Mouse (Mus musculus): Measurements from ENCODE around the gene Ptprcap. TPM values are rescaled to one million over a fixed set of nuclear protein-coding genes. Genes with fewer than 3 reads are reported as not detected.

The Ptprcap gene
- polyA plus RNA-seq, 1 experiment from 2014 or later = 13.5 TPM

Other genes with a start within 250 kb of the Ptprcap start
- gene Tcirg1, start 246.5 kb upstream of the Ptprcap start, polyA plus RNA-seq (2015; fragmentation: Nextera tagmentation; extraction: Ambion mirVana) = 46.6 and 53.1 TPM in 2 replicates
- 303 and 306 TPM in 2 replicates for gene Ndufs8, start 240.8 kb upstream of the Ptprcap start, polyA plus RNA-seq (2015; fragmentation: Nextera tagmentation; extraction: Ambion mirVana)
- 3.5 and 4.6 TPM in 2 replicates for gene Aldh3b1, start 223.8 kb upstream of the Ptprcap start, polyA plus RNA-seq (2015; fragmentation: Nextera tagmentation; extraction: Ambion mirVana)
- 18.4 and 22.3 TPM in 2 replicates for gene Unc93b1, start 218.4 kb upstream of the Ptprcap start, polyA plus RNA-seq (2015; fragmentation: Nextera tagmentation; extraction: Ambion mirVana)
- gene Aldh3b3, start 195.0 kb upstream of the Ptprcap start, polyA plus RNA-seq (2015; fragmentation: Nextera tagmentation; extraction: Ambion mirVana) = 0.11 and 0.13 TPM in 2 replicates
- 1.3 and 1.5 TPM in 2 replicates for gene Aldh3b2, start 181.3 kb upstream of the Ptprcap start, polyA plus RNA-seq (2015; fragmentation: Nextera tagmentation; extraction: Ambion mirVana)
- 11.1 and 12.5 TPM in 2 replicates for gene Acy3, start 167.0 kb upstream of the Ptprcap start, polyA plus RNA-seq (2015; fragmentation: Nextera tagmentation; extraction: Ambion mirVana)
- gene Tbx10, start 160.9 kb upstream of the Ptprcap start, polyA plus RNA-seq (2015; fragmentation: Nextera tagmentation; extraction: Ambion mirVana) = not detected in 2 replicates
- 25.9 and 28.0 TPM in 2 replicates for gene Nudt8, start 153.0 kb upstream of the Ptprcap start, polyA plus RNA-seq (2015; fragmentation: Nextera tagmentation; extraction: Ambion mirVana)
- 2.3 and 2.4 TPM in 2 replicates for gene Gm49405, start 153.0 kb upstream of the Ptprcap start, polyA plus RNA-seq (2015; fragmentation: Nextera tagmentation; extraction: Ambion mirVana)
- 3.6 and 4.9 TPM in 2 replicates for gene Doc2g, start 150.3 kb upstream of the Ptprcap start, polyA plus RNA-seq (2015; fragmentation: Nextera tagmentation; extraction: Ambion mirVana)
- 191 and 199 TPM in 2 replicates for gene Ndufv1, start 140.8 kb upstream of the Ptprcap start, polyA plus RNA-seq (2015; fragmentation: Nextera tagmentation; extraction: Ambion mirVana)
- 470 and 486 TPM in 2 replicates for gene Gstp1, start 115.6 kb upstream of the Ptprcap start, polyA plus RNA-seq (2015; fragmentation: Nextera tagmentation; extraction: Ambion mirVana)
- gene Gstp2, start 107.6 kb upstream of the Ptprcap start, polyA plus RNA-seq (2015; fragmentation: Nextera tagmentation; extraction: Ambion mirVana) = 3.9 and 5.2 TPM in 2 replicates
- 0.22 and 0.83 TPM in 2 replicates for gene Gstp3, start 94.0 kb upstream of the Ptprcap start, polyA plus RNA-seq (2015; fragmentation: Nextera tagmentation; extraction: Ambion mirVana)
- gene Cabp2, start 72.0 kb upstream of the Ptprcap start, polyA plus RNA-seq (2015; fragmentation: Nextera tagmentation; extraction: Ambion mirVana) = not detected in 2 replicates
- 100 and 103 TPM in 2 replicates for gene Cdk2ap2, start 56.4 kb upstream of the Ptprcap start, polyA plus RNA-seq (2015; fragmentation: Nextera tagmentation; extraction: Ambion mirVana)
- gene Pitpnm1, start 53.6 kb upstream of the Ptprcap start, polyA plus RNA-seq (2015; fragmentation: Nextera tagmentation; extraction: Ambion mirVana) = 12.5 and 13.8 TPM in 2 replicates
- gene Aip, start 27.7 kb upstream of the Ptprcap start, polyA plus RNA-seq (2015; fragmentation: Nextera tagmentation; extraction: Ambion mirVana) = 104 and 106 TPM in 2 replicates
- gene Gpr152, start 13.8 kb upstream of the Ptprcap start, polyA plus RNA-seq (2015; fragmentation: Nextera tagmentation; extraction: Ambion mirVana) = not detected in 2 replicates
- 0.11 TPM in 1 of 2 replicates, not detected in the other for gene Cabp4, start 9.6 kb upstream of the Ptprcap start, polyA plus RNA-seq (2015; fragmentation: Nextera tagmentation; extraction: Ambion mirVana)
- 157 and 168 TPM in 2 replicates for gene Coro1b, start 5.0 kb upstream of the Ptprcap start, polyA plus RNA-seq (2015; fragmentation: Nextera tagmentation; extraction: Ambion mirVana)
- gene Rps6kb2, start 9.8 kb downstream of the Ptprcap start, polyA plus RNA-seq (2015; fragmentation: Nextera tagmentation; extraction: Ambion mirVana) = 45.0 and 49.4 TPM in 2 replicates
- 2.4 and 2.8 TPM in 2 replicates for gene Carns1, start 21.9 kb downstream of the Ptprcap start, polyA plus RNA-seq (2015; fragmentation: Nextera tagmentation; extraction: Ambion mirVana)
- gene Tbc1d10c, start 37.7 kb downstream of the Ptprcap start, polyA plus RNA-seq (2015; fragmentation: Nextera tagmentation; extraction: Ambion mirVana) = 2.5 and 6.7 TPM in 2 replicates
- gene Ppp1ca, start 38.5 kb downstream of the Ptprcap start, polyA plus RNA-seq (2015; fragmentation: Nextera tagmentation; extraction: Ambion mirVana) = 974 TPM in 2 replicates
- gene Rad9a, start 48.1 kb downstream of the Ptprcap start, polyA plus RNA-seq (2015; fragmentation: Nextera tagmentation; extraction: Ambion mirVana) = 32.5 and 34.7 TPM in 2 replicates
- 4.7 and 5.5 TPM in 2 replicates for gene Clcf1, start 60.6 kb downstream of the Ptprcap start, polyA plus RNA-seq (2015; fragmentation: Nextera tagmentation; extraction: Ambion mirVana)
- not detected in 2 replicates for gene AC109138.7, start 60.8 kb downstream of the Ptprcap start, polyA plus RNA-seq (2015; fragmentation: Nextera tagmentation; extraction: Ambion mirVana)
- 27.6 and 32.4 TPM in 2 replicates for gene Pold4, start 78.3 kb downstream of the Ptprcap start, polyA plus RNA-seq (2015; fragmentation: Nextera tagmentation; extraction: Ambion mirVana)
- gene Ssh3, start 115.6 kb downstream of the Ptprcap start, polyA plus RNA-seq (2015; fragmentation: Nextera tagmentation; extraction: Ambion mirVana) = 15.2 and 16.9 TPM in 2 replicates
- 3.3 and 4.2 TPM in 2 replicates for gene Ankrd13d, start 129.5 kb downstream of the Ptprcap start, polyA plus RNA-seq (2015; fragmentation: Nextera tagmentation; extraction: Ambion mirVana)
- 16.2 and 16.7 TPM in 2 replicates for gene Grk2, start 152.6 kb downstream of the Ptprcap start, polyA plus RNA-seq (2015; fragmentation: Nextera tagmentation; extraction: Ambion mirVana)
- 37.8 and 40.9 TPM in 2 replicates for gene Kdm2a, start 244.7 kb downstream of the Ptprcap start, polyA plus RNA-seq (2015; fragmentation: Nextera tagmentation; extraction: Ambion mirVana)

Data from lung, embryonic 15.5 days (tissue).